Comparison of ENCODE assay signal across 9 mouse cellular contexts in genomic region chr7:70354606-70355356, GRCm38 (mm10). TPM values are rescaled to one million over a fixed set of nuclear protein-coding genes. Genes with fewer than 3 reads are reported as not detected.
DNase-seq lines count a peak whose midpoint lies in the region; ATAC-seq and TF ChIP-seq lines count a peak whose summit lies in the region.
"Had no signal": no experiment of that assay in that cellular context is flagged by ENCODE, and none has a peak within 500 bp of the region (broad histone marks: within the 10 kb centered on the region; RNA-seq: fewer than 3 reads in every experiment).

No protein-coding gene starts in this region.

- WGBS in liver, adult 2 months = 50% methylated on average over 14 of the region's 14 CpGs
- 8% methylated on average over 14 of the region's 14 CpGs for WGBS in forebrain, embryonic 13.5 days
- 7% methylated on average over 14 of the region's 14 CpGs for WGBS in kidney, postnatal 0 days
- WGBS in neural tube, embryonic 12.5 days = 2% methylated on average over 14 of the region's 14 CpGs

- H3K79me2 ChIP-seq in liver, adult 2 months (ENCODE audit: control insufficient read depth, insufficient read depth, low read length) = peaks cover 30% of the 10 kb centered on the region

- H3K4me1 ChIP-seq in liver, adult 2 months (ENCODE audit: control insufficient read depth, insufficient read depth, low read length) = peaks cover 24% of the 10 kb centered on the region
- H3K4me1 ChIP-seq in forebrain, embryonic 13.5 days = peaks cover 16% of the 10 kb centered on the region
- H3K4me1 ChIP-seq in kidney, postnatal 0 days (replicated peaks; ENCODE audit: insufficient read depth, low read length) = peaks cover 7% of the 10 kb centered on the region; the same call in 1 of the 2 replicates
- H3K4me1 ChIP-seq in neural tube, embryonic 12.5 days = peaks cover 46% of the 10 kb centered on the region

- TF ChIP-seq CTCF in liver, adult 2 months (IDR thresholded peaks at IDR 0.05; ENCODE audit: low read depth, low read length) = no peak
- no peak for TF ChIP-seq CTCF in kidney, postnatal 0 days (IDR thresholded peaks at IDR 0.05; ENCODE audit: low read depth)

- peak overlapping the region; percentile 70 for H3K4me2 ChIP-seq in forebrain, embryonic 13.5 days
- peak overlapping the region; percentile 82 for H3K4me2 ChIP-seq in kidney, postnatal 0 days (ENCODE audit: low read length)
- peak overlapping the region; percentile 95 for H3K4me2 ChIP-seq in neural tube, embryonic 12.5 days (replicated peaks)

- ATAC-seq in forebrain, embryonic 13.5 days = 0 out of 2 replicates have a peak, but pooled peaks have one; percentile 6
- ATAC-seq in kidney, postnatal 0 days (replicated peaks; ENCODE audit: low FRiP score, low read depth) = 0 out of 2 replicates have a peak, but pooled peaks have one; percentile 10
- no peak for ATAC-seq in neural tube, embryonic 12.5 days (ENCODE audit: low FRiP score, low read depth)

- H3K36me3 ChIP-seq in liver, adult 2 months (ENCODE audit: control insufficient read depth, insufficient read depth, low read length) = peaks cover 35% of the 10 kb centered on the region
- peaks cover 12% of the 10 kb centered on the region for H3K36me3 ChIP-seq in forebrain, embryonic 13.5 days (ENCODE audit: poor library complexity, severe bottlenecking)
- peaks cover 26% of the 10 kb centered on the region for H3K36me3 ChIP-seq in kidney, postnatal 0 days (ENCODE audit: insufficient read depth, low read length)
- peaks cover 21% of the 10 kb centered on the region for H3K36me3 ChIP-seq in neural tube, embryonic 12.5 days

- H3K9me3 ChIP-seq in forebrain, embryonic 13.5 days (replicated peaks) = no peaks in the 10 kb centered on the region
- no peaks in the 10 kb centered on the region for H3K9me3 ChIP-seq in kidney, postnatal 0 days (replicated peaks; ENCODE audit: low read length)
- no peaks in the 10 kb centered on the region for H3K9me3 ChIP-seq in neural tube, embryonic 12.5 days

- peak overlapping the region; percentile 7; the same call in 1 of the 2 replicates for H3K27ac ChIP-seq in liver, adult 2 months (replicated peaks; ENCODE audit: insufficient read depth, low read depth, low read length)
- H3K27ac ChIP-seq in forebrain, embryonic 13.5 days = peak overlapping the region; percentile 99
- H3K27ac ChIP-seq in kidney, postnatal 0 days = peak overlapping the region; percentile 99
- peak overlapping the region; percentile 33; the same call in 1 of the 2 replicates for H3K27ac ChIP-seq in neural tube, embryonic 12.5 days

- no peak for DNase-seq in liver, adult 2 months (ENCODE audit: extremely low read depth, low read depth, low spot score)
- DNase-seq in liver (no peak), MN1 (ENCODE audit: low spot score) (no peak)
- DNase-seq in kidney, postnatal 0 days (ENCODE audit: low spot score) = peak; percentile 83
- no peak for DNase-seq in urinary bladder, postnatal 25 days (ENCODE audit: low spot score)
- DNase-seq in testis, postnatal 10 days (ENCODE audit: low spot score) = no peak

- H3K4me3 ChIP-seq in liver, adult 2 months (ENCODE audit: insufficient read depth, low read depth, low read length) = peak overlapping the region; percentile 38
- H3K4me3 ChIP-seq in forebrain, embryonic 13.5 days = peak overlapping the region; percentile 72
- peak overlapping the region; percentile 98 for H3K4me3 ChIP-seq in kidney, postnatal 0 days (replicated peaks; ENCODE audit: low read depth, low read length)
- H3K4me3 ChIP-seq in neural tube, embryonic 12.5 days = peak overlapping the region; percentile 95

- no peaks in the 10 kb centered on the region for H3K27me3 ChIP-seq in liver, adult 2 months (ENCODE audit: control insufficient read depth, insufficient read depth, low read length)
- H3K27me3 ChIP-seq in forebrain, embryonic 13.5 days = peaks cover 77% of the 10 kb centered on the region
- H3K27me3 ChIP-seq in kidney, postnatal 0 days (ENCODE audit: insufficient read depth, low read length) = no peaks in the 10 kb centered on the region
- no peaks in the 10 kb centered on the region for H3K27me3 ChIP-seq in neural tube, embryonic 12.5 days (replicated peaks)

- peak overlapping the region; percentile 24 for H3K9ac ChIP-seq in liver, adult 2 months (ENCODE audit: low read depth, low read length)
- H3K9ac ChIP-seq in forebrain, embryonic 13.5 days = peak overlapping the region; percentile 94
- H3K9ac ChIP-seq in kidney, postnatal 0 days (ENCODE audit: low read depth, low read length) = peak overlapping the region; percentile 100
- H3K9ac ChIP-seq in neural tube, embryonic 12.5 days = peak overlapping the region; percentile 100

- no peak for TF ChIP-seq POLR2A in liver, adult 2 months (IDR thresholded peaks at IDR 0.05; ENCODE audit: extremely low read depth, insufficient read depth, low read length)

RNA-seq across cellular contexts. Expression of gene Nr2f2, which starts 11.8 kb away (rescaled TPM):
- 14.5 and 16.1 TPM in 2 replicates for total RNA-seq in liver, adult 2 months (2014; rRNA removed)
- polyA plus RNA-seq in liver, adult 2 months (2012; rRNA removed) = 64.2 and 84.0 TPM in 2 replicates
- polyA plus RNA-seq in forebrain, embryonic 13.5 days (2015; fragmentation: Nextera tagmentation; extraction: Ambion mirVana) = 97.9 and 132 TPM in 2 replicates
- polyA plus RNA-seq in kidney, postnatal 0 days (2015; fragmentation: Nextera tagmentation; extraction: Ambion mirVana) = 190 and 203 TPM in 2 replicates
- polyA plus RNA-seq in neural tube, embryonic 12.5 days (2016; fragmentation: Nextera tagmentation; extraction: Ambion mirVana) = 101 and 103 TPM in 2 replicates
- total RNA-seq: MEL had no signal

Comparison
In these comparisons a context has a peak if more than half of its experiments do, and no peak if none do; other contexts are left out.
1. H3K27ac ChIP-seq: peak in every context shown above with its lines; median percentile 99 in forebrain, embryonic 13.5 days; 99 in kidney, postnatal 0 days; 33 in neural tube, embryonic 12.5 days; 7 in liver, adult 2 months.
2. H3K4me3 ChIP-seq: peak in every context shown above with its lines; median percentile 98 in kidney, postnatal 0 days; 95 in neural tube, embryonic 12.5 days; 72 in forebrain, embryonic 13.5 days; 38 in liver, adult 2 months.
3. H3K9ac ChIP-seq: peak in every context shown above with its lines; median percentile 100 in kidney, postnatal 0 days; 100 in neural tube, embryonic 12.5 days; 94 in forebrain, embryonic 13.5 days; 24 in liver, adult 2 months.